Mouse (Mus musculus): ENCODE measurements around the gene Ckm. TPM values are rescaled to one million over a fixed set of nuclear protein-coding genes. Genes with fewer than 3 reads are reported as not detected.

Gene Ckm
- polyA plus RNA-seq, 2 experiments: 0.12 to 0.19 TPM

DNA sequence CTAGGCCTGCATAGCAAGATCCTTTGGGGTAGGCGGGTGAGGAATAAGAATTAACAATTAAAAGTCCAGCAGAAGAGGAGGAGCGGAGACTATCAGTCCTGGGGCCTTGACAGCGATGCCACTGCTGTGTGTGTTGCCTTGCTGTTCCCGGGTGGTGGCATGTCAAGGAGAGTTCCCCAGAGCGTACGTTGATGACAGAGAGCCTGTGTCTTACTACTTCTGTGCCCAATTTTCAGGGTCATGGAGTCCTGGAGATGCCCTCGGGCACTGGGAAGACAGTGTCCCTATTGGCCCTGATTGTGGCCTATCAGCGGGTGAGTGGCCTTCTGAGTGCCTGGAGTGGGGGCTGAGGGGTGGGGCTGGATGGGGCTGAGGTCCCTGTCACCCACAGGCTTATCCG is 20.9 kb upstream of the Ckm start:
- H3K27me3 ChIP-seq (ENCODE audit: control insufficient read depth, insufficient read depth, low read length): no peaks in the 10 kb centered on the region
- no peak for TF ChIP-seq EP300 (IDR thresholded peaks at IDR 0.05; ENCODE audit: low read depth)
- no peak for TF ChIP-seq CTCF (IDR thresholded peaks at IDR 0.05; ENCODE audit: low read depth)
- ATAC-seq (ENCODE audit: insufficient read depth) (no peak), DNase-seq (ENCODE audit: low read depth in 3 of 3, low spot score in 3 of 3) (no peak)
- H3K4me2 ChIP-seq (ENCODE audit: low read depth): no peak overlapping the region
- 78% methylated on average over 9 of the region's 9 CpGs for WGBS (ENCODE audit: insufficient replicate concordance)
- peaks cover 11% of the 10 kb centered on the region for H3K36me3 ChIP-seq (replicated peaks; ENCODE audit: control insufficient read depth, insufficient read depth, low read depth)
- H3K9me3 ChIP-seq (ENCODE audit: control insufficient read depth, low read length): no peaks in the 10 kb centered on the region
- H3K4me1 ChIP-seq (replicated peaks; ENCODE audit: control insufficient read depth in 2 of 2, insufficient read depth in 2 of 2, low read length in 1 of 2): no peaks in the 10 kb centered on the region
- no peak overlapping the region for H3K4me3 ChIP-seq (ENCODE audit: insufficient read depth in 1 of 2, low read depth in 2 of 2, low read length in 2 of 2)
- H3K27ac ChIP-seq: no peak overlapping the region
- H3K9ac ChIP-seq (replicated peaks): no peak overlapping the region

- H3K4me3 ChIP-seq (ENCODE audit: insufficient read depth in 1 of 2, low read depth in 2 of 2, low read length in 2 of 2): no peak overlapping the region
- 73% methylated on average over 10 of the region's 10 CpGs for WGBS (ENCODE audit: insufficient replicate concordance)
- no peak for ATAC-seq (ENCODE audit: insufficient read depth)
- no peak overlapping the region for H3K4me2 ChIP-seq (ENCODE audit: low read depth)
- no peaks in the 10 kb centered on the region for H3K27me3 ChIP-seq (ENCODE audit: control insufficient read depth, insufficient read depth, low read length)
- no peaks in the 10 kb centered on the region for H3K9me3 ChIP-seq (ENCODE audit: control insufficient read depth, low read length)
- no peak overlapping the region for H3K9ac ChIP-seq (replicated peaks)
- H3K27ac ChIP-seq: no peak overlapping the region
- DNase-seq (ENCODE audit: low read depth in 3 of 3, low spot score in 3 of 3): no peak
- no peak for TF ChIP-seq EP300 (IDR thresholded peaks at IDR 0.05; ENCODE audit: low read depth)
- TF ChIP-seq CTCF (IDR thresholded peaks at IDR 0.05; ENCODE audit: low read depth): no peak
- no peaks in the 10 kb centered on the region for H3K4me1 ChIP-seq (replicated peaks; ENCODE audit: control insufficient read depth in 2 of 2, insufficient read depth in 2 of 2, low read length in 1 of 2)
- peaks cover 20% of the 10 kb centered on the region for H3K36me3 ChIP-seq (replicated peaks; ENCODE audit: control insufficient read depth, insufficient read depth, low read depth)
Observed at GRCm38 (mm10) chr7:19388699-19389413, 15.7 kb upstream of the Ckm start.

GRCm38 (mm10) chr7:19394484-19394883 is 10.1 kb upstream of the Ckm start:
- 71% methylated on average over 8 of the region's 8 CpGs for WGBS (ENCODE audit: insufficient replicate concordance)
- ATAC-seq (ENCODE audit: insufficient read depth): no peak
- Histone ChIP-seq H3K4me1 (replicated peaks; ENCODE audit: control insufficient read depth in 2 of 2, insufficient read depth in 2 of 2, low read length in 1 of 2) (no peaks in the 10 kb centered on the region), H3K27ac (no peak overlapping the region), H3K36me3 (replicated peaks; ENCODE audit: control insufficient read depth, insufficient read depth, low read depth) (peaks cover 9% of the 10 kb centered on the region; the same call in 1 of the 2 replicates), H3K4me2 (ENCODE audit: low read depth) (no peak overlapping the region), H3K9me3 (ENCODE audit: control insufficient read depth, low read length) (no peaks in the 10 kb centered on the region), H3K9ac (replicated peaks) (no peak overlapping the region), H3K27me3 (ENCODE audit: control insufficient read depth, insufficient read depth, low read length) (no peaks in the 10 kb centered on the region), H3K4me3 (ENCODE audit: insufficient read depth in 1 of 2, low read depth in 2 of 2, low read length in 2 of 2) (no peak overlapping the region)
- DNase-seq (ENCODE audit: low read depth in 3 of 3, low spot score in 3 of 3): no peak
- TF ChIP-seq CTCF (IDR thresholded peaks at IDR 0.05; ENCODE audit: low read depth) (no peak), EP300 (IDR thresholded peaks at IDR 0.05; ENCODE audit: low read depth) (no peak)

DNA sequence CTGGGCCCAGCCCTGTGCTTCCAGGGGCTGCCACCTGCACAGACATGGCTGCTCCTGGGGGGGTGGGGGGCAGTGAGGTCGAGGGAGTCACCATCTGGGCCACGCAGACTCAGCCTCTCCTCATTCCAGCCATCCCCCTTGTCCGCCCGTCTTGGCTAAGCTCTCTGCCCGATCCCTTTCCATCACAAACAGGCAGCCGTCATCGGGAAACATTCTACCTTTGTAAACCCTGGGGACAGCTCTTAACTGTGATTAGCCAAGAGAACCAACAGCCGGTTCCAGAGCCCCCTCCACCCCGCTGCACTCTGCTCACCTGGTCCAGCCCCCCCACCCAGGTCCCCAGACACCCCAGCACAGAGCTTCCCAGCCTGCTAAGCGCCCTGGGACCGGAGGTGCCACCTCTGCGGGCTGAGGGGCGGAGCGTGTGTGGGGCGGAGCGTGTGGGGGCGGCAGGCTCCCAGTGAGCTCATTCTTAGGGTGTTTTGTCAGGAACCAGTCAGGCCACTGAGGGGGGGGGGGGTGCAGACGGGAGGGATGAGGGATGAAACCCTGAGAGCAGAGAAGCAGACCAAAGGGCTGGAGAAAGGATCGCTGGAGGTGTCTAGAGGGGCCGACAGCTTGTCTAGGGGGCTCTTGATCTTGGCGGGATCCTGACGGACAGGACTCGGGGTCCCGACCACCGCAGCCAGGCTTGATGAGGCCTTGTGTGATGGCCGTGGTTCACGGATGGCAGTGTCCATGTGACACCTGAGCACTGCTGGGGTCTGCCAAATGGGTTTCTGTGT is 4.9 kb upstream of the Ckm start:
- Histone ChIP-seq H3K4me3 (ENCODE audit: insufficient read depth in 1 of 2, low read depth in 2 of 2, low read length in 2 of 2) (peak overlapping the region in 1 of 2 experiments; percentile 10; a peak in 1 of 4 replicates), H3K27me3 (ENCODE audit: control insufficient read depth, insufficient read depth, low read length) (peaks cover 28% of the 10 kb centered on the region), H3K9ac (replicated peaks) (no peak overlapping the region), H3K9me3 (ENCODE audit: control insufficient read depth, low read length) (peaks cover 2% of the 10 kb centered on the region), H3K36me3 (replicated peaks; ENCODE audit: control insufficient read depth, insufficient read depth, low read depth) (no peaks in the 10 kb centered on the region; the same call in 1 of the 2 replicates), H3K27ac (no peak overlapping the region), H3K4me1 (replicated peaks; ENCODE audit: control insufficient read depth in 2 of 2, insufficient read depth in 2 of 2, low read length in 1 of 2) (peaks cover 0 to 2% of the 10 kb centered on the region in 2 experiments; a peak in 1 of 4 replicates), H3K4me2 (ENCODE audit: low read depth) (peak overlapping the region; percentile 51)
- DNase-seq (ENCODE audit: low read depth in 3 of 3, low spot score in 3 of 3) (no peak), ATAC-seq (ENCODE audit: insufficient read depth) (no peak)
- 7% methylated on average over 27 of the region's 27 CpGs for WGBS (ENCODE audit: insufficient replicate concordance)
- TF ChIP-seq EP300 (IDR thresholded peaks at IDR 0.05; ENCODE audit: low read depth) (no peak), CTCF (IDR thresholded peaks at IDR 0.05; ENCODE audit: low read depth) (no peak)

- peaks cover 0 to 2% of the 10 kb centered on the region in 2 experiments; a peak in 1 of 4 replicates for H3K4me1 ChIP-seq (replicated peaks; ENCODE audit: control insufficient read depth in 2 of 2, insufficient read depth in 2 of 2, low read length in 1 of 2)
- no peak overlapping the region for H3K4me2 ChIP-seq (ENCODE audit: low read depth)
- 57% methylated on average over 4 of the region's 4 CpGs for WGBS (ENCODE audit: insufficient replicate concordance)
- peaks cover 34% of the 10 kb centered on the region for H3K27me3 ChIP-seq (ENCODE audit: control insufficient read depth, insufficient read depth, low read length)
- ATAC-seq (ENCODE audit: insufficient read depth) (no peak), DNase-seq (ENCODE audit: low read depth in 3 of 3, low spot score in 3 of 3) (no peak)
- no peak overlapping the region for H3K27ac ChIP-seq
- TF ChIP-seq EP300 (IDR thresholded peaks at IDR 0.05; ENCODE audit: low read depth) (no peak), CTCF (IDR thresholded peaks at IDR 0.05; ENCODE audit: low read depth) (peak; percentile 50)
- no peak overlapping the region for H3K4me3 ChIP-seq (ENCODE audit: insufficient read depth in 1 of 2, low read depth in 2 of 2, low read length in 2 of 2)
- no peak overlapping the region for H3K9ac ChIP-seq (replicated peaks)
- peaks cover 2% of the 10 kb centered on the region for H3K9me3 ChIP-seq (ENCODE audit: control insufficient read depth, low read length)
- no peaks in the 10 kb centered on the region for H3K36me3 ChIP-seq (replicated peaks; ENCODE audit: control insufficient read depth, insufficient read depth, low read depth)
Observed at GRCm38 (mm10) chr7:19400946-19401345, 3.6 kb upstream of the Ckm start.

Data from liver, embryonic 14.5 days (tissue).